Mouse (Mus musculus) left cerebral cortex, adult 18-20 months (tissue): ENCODE results near the gene Tbx2. TPM values are rescaled to one million over a fixed set of nuclear protein-coding genes. Genes with fewer than 3 reads are reported as not detected.

Source experiments
- DNase-seq, 2 experiments: peaks; one replicate each; pipeline ENCODE4 v3.0.0; 2021 to 2022; ENCODE audit warnings: low spot score in 2 of 2, mixed read lengths in 1 of 2
- total RNA-seq, 2 experiments: library from RNA; stranded (reverse); gene quantifications; 2 replicates each; pipeline ENCODE4 v1.2.3; 2021

Tbx2 gene
- total RNA-seq, 2 experiments from 2014 or later: 1.3 to 1.5 TPM

- no peak for DNase-seq
These were observed 54.1 kb downstream of the Tbx2 start for GRCm38 (mm10) chr11:85886429-85886785.

DNA sequence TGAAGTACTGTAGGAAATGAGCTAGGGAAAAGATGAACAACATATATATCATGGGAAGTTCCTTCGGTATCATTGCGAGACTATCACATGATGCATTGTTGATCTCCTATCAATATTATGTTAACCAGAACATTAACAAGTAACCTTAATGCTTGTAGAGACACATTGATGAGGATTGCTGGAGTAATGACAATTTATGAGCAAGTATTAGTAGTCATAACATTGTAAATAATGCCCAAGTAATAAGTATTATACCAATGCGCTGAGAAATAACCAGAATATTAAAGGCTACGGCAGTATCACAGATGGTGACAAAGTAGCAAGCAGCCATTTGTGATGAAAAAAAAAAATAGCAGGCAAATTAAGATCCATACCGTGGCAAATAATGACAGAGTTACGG is 54.9 kb downstream of the Tbx2 start:
- no peak for DNase-seq

GRCm38 (mm10) chr11:85887801-85888450 is 55.6 kb downstream of the Tbx2 start:
- no peak for DNase-seq

- no peak for DNase-seq
These were observed 56.2 kb downstream of the Tbx2 start for GRCm38 (mm10) chr11:85888451-85888961.

DNA sequence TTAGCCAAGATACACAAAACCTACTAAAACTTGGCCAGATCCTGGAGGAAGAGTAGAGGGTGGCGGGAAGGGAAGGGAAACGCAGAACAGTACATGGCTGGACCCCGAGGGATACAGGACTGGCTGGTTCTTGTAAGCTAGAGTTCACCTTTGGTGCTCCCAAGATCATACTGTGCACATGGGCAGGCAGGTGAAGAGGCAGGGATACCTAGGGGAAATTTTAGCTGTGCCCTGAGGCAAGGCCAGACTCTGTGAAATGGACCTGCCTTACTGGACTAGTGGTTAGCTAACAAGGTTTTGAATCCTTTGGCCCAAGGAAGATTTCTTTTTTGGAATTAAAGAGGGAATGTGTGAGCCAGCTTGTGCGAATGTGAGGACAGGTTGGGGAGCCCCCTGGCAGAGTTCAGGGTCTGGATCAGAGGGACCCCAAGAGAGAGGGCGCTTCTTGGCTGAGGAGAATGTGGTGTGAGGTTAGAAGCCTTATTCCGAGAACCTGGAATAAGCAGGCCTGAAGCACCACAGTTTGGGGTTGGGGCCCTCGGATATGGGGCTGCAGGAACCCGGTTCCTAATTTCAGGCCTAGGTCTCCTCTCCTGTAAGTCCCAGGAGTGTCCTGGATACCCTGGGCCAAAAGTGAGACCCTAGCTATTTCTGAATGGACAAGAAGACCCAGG is 56.8 kb downstream of the Tbx2 start:
- DNase-seq: no peak

DNA sequence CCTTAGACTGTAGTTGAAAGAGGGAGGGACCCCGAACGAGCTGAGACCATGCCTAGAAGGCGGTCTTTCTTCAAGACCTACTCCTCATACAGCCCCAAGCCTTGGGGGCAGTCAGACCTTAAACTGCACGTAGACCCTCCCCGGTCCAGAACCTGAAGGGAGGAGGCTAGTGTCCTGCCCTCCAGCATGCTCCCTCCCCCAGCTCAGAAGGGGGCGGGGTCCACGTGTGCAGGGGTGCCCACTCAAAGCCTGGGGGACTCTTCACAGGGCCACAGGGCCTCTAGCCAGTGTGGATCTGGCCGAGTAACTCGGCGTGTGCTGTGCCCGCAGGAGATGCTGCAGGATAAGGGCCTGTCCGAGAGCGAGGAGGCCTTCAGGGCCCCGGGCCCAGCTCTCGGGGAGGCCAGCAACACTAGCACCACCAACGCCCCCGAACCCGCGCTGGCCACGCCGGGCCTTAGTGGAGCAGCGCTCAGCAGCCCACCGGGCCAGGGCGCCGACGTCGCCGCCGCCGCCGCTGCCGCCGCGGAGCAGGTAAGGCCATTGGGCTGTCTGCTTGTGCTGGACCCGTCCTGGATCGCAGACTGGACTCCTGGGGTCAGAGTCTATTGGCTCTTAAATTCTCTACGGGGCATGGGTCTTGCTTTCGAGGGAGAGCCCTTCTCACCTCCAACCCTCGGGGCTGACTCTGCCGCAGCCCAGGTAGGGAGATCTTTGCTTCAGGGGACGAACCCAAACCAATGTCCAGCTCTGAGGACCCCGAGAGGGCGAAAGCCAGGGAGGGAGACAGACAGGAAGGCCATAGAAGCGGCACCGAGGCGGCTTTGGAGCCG is 57.6 kb downstream of the Tbx2 start:
- no peak for DNase-seq

DNA sequence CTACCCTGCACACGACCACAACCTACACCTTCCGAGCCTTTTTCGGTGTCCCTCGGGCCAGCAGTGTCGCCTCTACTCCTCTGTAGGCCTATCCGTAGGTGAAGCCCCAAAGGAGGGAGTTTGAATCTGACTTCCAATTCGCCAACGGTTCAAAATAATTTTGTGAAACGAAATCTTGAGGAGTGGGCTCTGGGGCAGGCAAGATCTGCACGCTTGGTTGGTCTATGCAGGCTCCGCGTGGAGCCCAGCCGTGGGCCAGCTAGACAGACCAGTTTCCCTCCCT is 58.2 kb downstream of the Tbx2 start:
- no peak for DNase-seq

DNA sequence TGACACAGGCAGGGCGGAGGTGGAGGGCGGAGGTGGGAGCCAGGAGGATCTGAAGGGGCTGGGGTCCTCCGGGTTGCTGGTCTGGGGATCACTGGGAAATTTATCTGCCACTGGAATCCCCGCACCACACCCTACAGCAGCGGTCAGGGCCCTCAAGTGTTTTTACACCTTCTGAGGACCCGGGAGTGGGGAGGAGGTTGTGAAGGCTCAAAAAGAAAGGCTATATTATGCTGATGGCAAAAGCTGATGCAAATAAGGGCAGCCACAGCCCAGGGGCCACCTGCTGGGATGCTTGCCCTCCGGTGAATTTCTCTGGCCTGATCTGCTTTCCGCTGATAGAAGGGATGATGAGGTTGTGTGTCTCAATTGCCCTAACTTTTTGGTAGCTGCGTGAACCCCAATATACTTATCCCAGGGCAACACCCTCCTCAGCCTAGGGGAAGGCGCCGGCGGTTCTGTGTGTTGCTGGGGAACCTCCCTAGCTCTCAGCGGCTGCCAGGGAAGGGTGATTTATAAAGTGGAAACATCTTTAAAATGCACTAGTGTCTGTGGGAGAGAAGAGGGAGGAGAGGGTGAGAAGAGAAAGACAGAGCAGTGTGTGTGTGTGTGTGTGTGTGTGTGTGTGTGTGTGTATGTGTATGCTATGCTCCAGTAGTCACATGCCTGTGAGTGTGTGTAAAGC is 58.8 kb downstream of the Tbx2 start:
- DNase-seq: no peak

Other genes with a start within 250 kb of the Tbx2 start
- not detected for gene Gm11444, start 17.8 kb downstream of the Tbx2 start, total RNA-seq
- under 1 TPM in 1 of 2 experiments, not detected in 1; 0.14 TPM for gene Tbx4, start 53.9 kb downstream of the Tbx2 start, total RNA-seq